10 mouse cellular contexts compared by ENCODE assay signal in the genomic region with DNA sequence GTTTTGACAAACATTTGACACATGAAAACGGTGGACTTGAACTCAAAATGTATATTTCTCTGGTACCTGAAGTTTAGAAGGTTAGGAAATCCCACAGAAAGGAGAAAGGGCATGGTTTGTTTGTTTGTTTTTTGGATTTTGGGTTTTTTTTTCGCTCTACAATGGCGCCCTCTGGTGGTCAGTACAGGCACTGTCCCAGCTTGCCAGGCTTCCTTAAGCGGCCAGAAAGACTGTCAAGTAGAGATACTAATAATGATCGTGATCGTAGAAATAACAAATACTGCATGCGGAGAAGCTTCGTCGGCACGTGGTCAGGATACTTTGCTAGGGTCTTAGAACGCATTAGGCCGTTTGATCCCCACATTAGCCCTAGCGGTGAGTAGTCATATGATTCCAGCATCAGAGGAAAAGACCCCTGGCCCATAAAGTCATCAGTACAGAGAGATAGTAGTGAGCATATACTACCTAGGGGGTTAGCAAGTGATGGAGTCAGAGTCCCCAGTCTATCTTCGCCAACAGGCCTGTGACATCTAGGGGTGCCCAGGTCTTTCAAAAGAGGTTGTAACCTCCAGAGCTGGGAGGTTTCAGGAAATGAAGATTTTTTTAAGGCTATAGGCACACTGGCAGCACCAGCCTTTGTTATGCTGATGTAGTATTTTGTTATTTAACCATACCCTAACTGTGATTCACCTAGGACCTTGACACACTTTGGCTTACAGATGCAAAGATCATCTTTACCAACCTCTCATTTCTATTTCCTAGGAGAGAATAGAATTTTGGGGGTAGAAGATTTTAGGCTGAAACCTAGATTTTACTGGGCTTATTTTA. TPM values are rescaled to one million over a fixed set of nuclear protein-coding genes. Genes with fewer than 3 reads are reported as not detected.
DNase-seq lines count a peak whose midpoint lies in the region; TF ChIP-seq lines count a peak whose summit lies in the region.
"Had no signal": no experiment of that assay in that cellular context is flagged by ENCODE, and none has a peak within 500 bp of the region (broad histone marks: within the 10 kb centered on the region; RNA-seq: fewer than 3 reads in every experiment).

No protein-coding gene starts in this region.

- H3K36me3 ChIP-seq in MEL (ENCODE audit: control insufficient read depth in 1 of 2, insufficient read depth in 2 of 2, low read length in 2 of 2) = no peaks in the 10 kb centered on the region
- no peaks in the 10 kb centered on the region for H3K36me3 ChIP-seq in midbrain, embryonic 10.5 days
- H3K36me3 ChIP-seq: embryonic facial prominence, embryonic 15.5 days; lung, embryonic 15.5 days had no signal

- H3K9ac ChIP-seq in MEL (ENCODE audit: control insufficient read depth, low read depth, low read length, poor library complexity, severe bottlenecking) = no peak overlapping the region
- H3K9ac ChIP-seq: embryonic facial prominence, embryonic 15.5 days; lung, embryonic 15.5 days had no signal

- no peak for TF ChIP-seq POLR2A in MEL (IDR thresholded peaks at IDR 0.05; ENCODE audit: control insufficient read depth in 1 of 2, insufficient read depth in 1 of 2, low read depth in 1 of 2, low read length in 2 of 2, poor library complexity in 1 of 2)

- TF ChIP-seq EP300 in MEL (IDR thresholded peaks at IDR 0.05; ENCODE audit: low read depth in 1 of 2, low read length in 2 of 2) = no peak

- H3K27ac ChIP-seq in MEL (ENCODE audit: control insufficient read depth, low read depth, low read length) = no peak overlapping the region
- H3K27ac ChIP-seq in midbrain, embryonic 10.5 days (replicated peaks) = no peak overlapping the region
- H3K27ac ChIP-seq: embryonic facial prominence, embryonic 15.5 days; lung, embryonic 15.5 days had no signal

- TF ChIP-seq CTCF in MEL (IDR thresholded peaks at IDR 0.05 in 2 of 3, conservative IDR thresholded peaks at IDR 0.05 in 1 of 3; ENCODE audit: control insufficient read depth in 1 of 3, insufficient read depth in 1 of 3, low read depth in 2 of 3, low read length in 3 of 3, poor library complexity in 1 of 3, severe bottlenecking in 1 of 3) = peak; percentile 81 to 91 (median 90)

- 0 out of 4 replicates have a peak overlapping the region, but pooled peaks of 1 of the 2 experiments have one; percentile 11 for H3K4me3 ChIP-seq in MEL (ENCODE audit: control insufficient read depth in 1 of 2, insufficient read depth in 1 of 2, low read depth in 2 of 2, low read length in 2 of 2)
- no peak overlapping the region for H3K4me3 ChIP-seq in midbrain, embryonic 10.5 days
- H3K4me3 ChIP-seq: embryonic facial prominence, embryonic 15.5 days; lung, embryonic 15.5 days had no signal

- peak; percentile 93 for TF ChIP-seq RAD21 in MEL (IDR thresholded peaks at IDR 0.05; ENCODE audit: low read depth, low read length)

- peaks cover 0 to 5% of the 10 kb centered on the region in 2 experiments; a peak in 3 of 4 replicates for H3K4me1 ChIP-seq in MEL (ENCODE audit: control insufficient read depth in 1 of 2, insufficient read depth in 2 of 2, low read length in 2 of 2)
- H3K4me1 ChIP-seq in midbrain, embryonic 10.5 days = no peaks in the 10 kb centered on the region
- H3K4me1 ChIP-seq: embryonic facial prominence, embryonic 15.5 days; lung, embryonic 15.5 days had no signal

- 13% methylated on average over 14 of the region's 14 CpGs for WGBS in midbrain, embryonic 10.5 days

- DNase-seq in kidney, adult 8-10 months = peak; percentile 15 to 62
- DNase-seq in kidney, adult 11 months = no peak
- peak; percentile 69 for DNase-seq in MEL (ENCODE audit: low read depth, low spot score)
- peak; percentile 78 to 84 for DNase-seq in cerebellum, postnatal 10 days
- peak; percentile 63 for DNase-seq in gastrocnemius, postnatal 10 days
- DNase-seq in kidney, postnatal 36 days = peak; percentile 22 to 72
- peak; percentile 50 for DNase-seq in midbrain, embryonic 10.5 days (ENCODE audit: low spot score)
- DNase-seq in spleen, postnatal 4 days (ENCODE audit: low spot score in 2 of 2) = peak; percentile 31 to 80

- H3K9me3 ChIP-seq in MEL (replicated peaks; ENCODE audit: insufficient read depth, low read length) = no peaks in the 10 kb centered on the region
- H3K9me3 ChIP-seq in midbrain, embryonic 10.5 days (replicated peaks) = no peaks in the 10 kb centered on the region
- H3K9me3 ChIP-seq: embryonic facial prominence, embryonic 15.5 days; lung, embryonic 15.5 days had no signal

- no peaks in the 10 kb centered on the region for H3K79me2 ChIP-seq in MEL (ENCODE audit: control insufficient read depth, insufficient read depth, low read length, poor library complexity)

- H3K27me3 ChIP-seq in MEL (ENCODE audit: control insufficient read depth in 1 of 2, insufficient read depth in 2 of 2, low read length in 2 of 2) = no peaks in the 10 kb centered on the region
- no peaks in the 10 kb centered on the region for H3K27me3 ChIP-seq in midbrain, embryonic 10.5 days (ENCODE audit: low read depth, poor library complexity, severe bottlenecking)
- H3K27me3 ChIP-seq: embryonic facial prominence, embryonic 15.5 days; lung, embryonic 15.5 days had no signal

TF ChIP-seq in MEL, 35 proteins besides CTCF, POLR2A, EP300 and RAD21:
- TF ChIP-seq MYC (IDR thresholded peaks at IDR 0.05; ENCODE audit: low read depth, low read length) (peak; percentile 56; the same call in 1 of the 2 replicates), ZC3H11A (IDR thresholded peaks at IDR 0.05; ENCODE audit: low read depth, low read length) (peak; percentile 90), ZNF384 (IDR thresholded peaks at IDR 0.05; ENCODE audit: low read depth, low read length) (peak; percentile 61), MAZ (IDR thresholded peaks at IDR 0.05; ENCODE audit: low read depth, low read length) (no peak), ETS1 (IDR thresholded peaks at IDR 0.05; ENCODE audit: low read depth, low read length) (no peak), BHLHE40 (IDR thresholded peaks at IDR 0.05; ENCODE audit: borderline replicate concordance, low read depth, low read length) (0 out of 2 replicates have a peak, but pooled peaks have one; percentile 16), SMC3 (IDR thresholded peaks at IDR 0.05; ENCODE audit: low read depth, low read length) (peak; percentile 95), MAX (IDR thresholded peaks at IDR 0.05; ENCODE audit: low read length) (0 out of 2 replicates have a peak, but pooled peaks have one; percentile 28), ELF1 (IDR thresholded peaks at IDR 0.05; ENCODE audit: low read depth, low read length) (no peak), SIN3A (IDR thresholded peaks at IDR 0.05; ENCODE audit: low read length) (0 out of 2 replicates have a peak, but pooled peaks have one; percentile 28)

RNA-seq across cellular contexts. Expression of a gene that starts 18.4 kb away (rescaled TPM):
- total RNA-seq in MEL (2012; rRNA removed) = 0.03 TPM in 1 of 2 replicates, not detected in the other
- polyA plus RNA-seq in MEL (2012; ENCODE audit: insufficient read depth in 1 of 2, insufficient read length in 2 of 2, low read depth in 1 of 2, low replicate concordance in 2 of 2, missing spikeins in 1 of 2) = under 1 TPM in 1 of 2 experiments, not detected in 1; 0.07 TPM
- under 1 TPM; 0.70 to 0.99 TPM for total RNA-seq in gastrocnemius, postnatal 10 days (2021)
- 0.10 and 0.27 TPM in 2 replicates for polyA plus RNA-seq in midbrain, embryonic 10.5 days (2016; fragmentation: Nextera tagmentation; extraction: Ambion mirVana)
